Comparison of ENCODE assay signal across 8 mouse cellular contexts in the genomic region with DNA sequence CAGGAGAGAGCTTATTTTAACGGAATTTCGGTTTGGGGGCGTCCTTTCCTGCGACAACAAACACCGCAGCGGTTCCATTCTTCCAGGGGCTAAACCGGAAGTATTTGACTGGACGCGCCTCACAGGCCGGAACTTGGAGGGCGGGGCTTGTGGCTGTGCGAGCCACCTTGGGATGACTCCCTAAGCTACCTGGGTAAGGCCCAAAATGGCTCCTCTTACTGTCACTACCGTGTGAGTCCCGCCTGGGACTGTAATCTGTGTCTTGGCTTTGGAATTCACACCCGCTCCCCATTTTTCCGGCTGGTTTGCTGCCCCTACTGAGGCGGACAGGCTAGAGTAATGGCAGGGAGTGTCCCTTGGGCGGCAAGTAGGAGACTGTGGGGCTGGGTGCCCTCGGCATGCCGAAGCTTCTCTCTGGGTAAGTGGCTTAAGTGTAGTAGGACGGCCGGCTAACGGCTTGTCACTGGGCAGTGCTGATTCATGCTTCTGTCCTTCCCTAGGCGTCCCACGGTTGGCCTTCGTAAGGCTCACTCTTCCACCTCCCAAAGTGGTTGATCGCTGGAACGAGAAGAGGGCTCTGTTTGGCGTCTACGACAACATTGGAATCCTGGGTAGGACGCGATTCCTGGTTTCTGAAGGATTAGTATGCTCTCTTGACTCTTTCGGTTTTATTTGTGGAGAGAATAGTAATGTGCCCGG. TPM values are rescaled to one million over a fixed set of nuclear protein-coding genes. Genes with fewer than 3 reads are reported as not detected.
A peak's percentile ranks its signal among the peaks of the same experiment; 100 is the strongest.
DNase-seq lines count a peak whose midpoint lies in the region; ATAC-seq and TF ChIP-seq lines count a peak whose summit lies in the region.

No protein-coding gene starts in this region.

- no peak for TF ChIP-seq EP300 in lung, postnatal 0 days (IDR thresholded peaks at IDR 0.05)

- peak overlapping the region; percentile 74 for H3K4me2 ChIP-seq in lung, postnatal 0 days (replicated peaks; ENCODE audit: low read depth, low read length)

- peak overlapping the region; percentile 73 for H3K4me3 ChIP-seq in hindbrain, embryonic 10.5 days
- peak overlapping the region; percentile 84 for H3K4me3 ChIP-seq in lung, postnatal 0 days (ENCODE audit: low read depth, low read length)

- H3K9me3 ChIP-seq in hindbrain, embryonic 10.5 days, result no peaks in the 10 kb centered on the region
- no peaks in the 10 kb centered on the region for H3K9me3 ChIP-seq in lung, postnatal 0 days (ENCODE audit: low read length)

- H3K9ac ChIP-seq in lung, postnatal 0 days (replicated peaks; ENCODE audit: low read depth), result peak overlapping the region; percentile 64

- H3K27ac ChIP-seq in hindbrain, embryonic 10.5 days, result peak overlapping the region; percentile 99
- H3K27ac ChIP-seq in lung, postnatal 0 days (ENCODE audit: low read length), result peak overlapping the region; percentile 98

- H3K36me3 ChIP-seq in hindbrain, embryonic 10.5 days, result peaks cover 53% of the 10 kb centered on the region
- H3K36me3 ChIP-seq in lung, postnatal 0 days (ENCODE audit: insufficient read depth, low read length), result no peaks in the 10 kb centered on the region

- TF ChIP-seq CTCF in lung, postnatal 0 days (IDR thresholded peaks at IDR 0.05), result no peak

- H3K27me3 ChIP-seq in hindbrain, embryonic 10.5 days (ENCODE audit: insufficient read depth, poor library complexity, severe bottlenecking), result no peaks in the 10 kb centered on the region
- no peaks in the 10 kb centered on the region for H3K27me3 ChIP-seq in lung, postnatal 0 days (replicated peaks; ENCODE audit: insufficient read depth, low read length)

- peak; percentile 90 for ATAC-seq in frontal cortex, adult (ENCODE audit: low TSS enrichment)
- peak; percentile 95 for ATAC-seq in lung, postnatal 0 days

- peak; percentile 86 for DNase-seq in MEL-GATA-1-ER (ENCODE audit: extremely low read depth, low read depth)
- DNase-seq in cerebellum, adult 8-10 months, result peak; percentile 89
- DNase-seq in hindbrain, embryonic 10.5 days (ENCODE audit: low spot score), result peak; percentile 94
- peak; percentile 93 for DNase-seq in layer of hippocampus, adult 9-11 months
- peak; percentile 97 for DNase-seq in lung, postnatal 0 days (ENCODE audit: low spot score)
- peak; percentile 84 for DNase-seq in ovary, postnatal 14 days (ENCODE audit: low spot score)
- peak; percentile 91 for DNase-seq in thymus, postnatal 14 days

- WGBS in hindbrain, embryonic 10.5 days, result under 1% methylated on average over 34 of the region's 34 CpGs
- under 1% methylated on average over 34 of the region's 34 CpGs for WGBS in lung, postnatal 0 days

- peaks cover 33% of the 10 kb centered on the region for H3K4me1 ChIP-seq in hindbrain, embryonic 10.5 days (replicated peaks)
- H3K4me1 ChIP-seq in lung, postnatal 0 days (ENCODE audit: insufficient read depth, low read depth, low read length), result peaks cover 6% of the 10 kb centered on the region; the same call in 1 of the 2 replicates

RNA-seq across cellular contexts. Expression of gene Mrpl51, which starts 0.6 kb away (rescaled TPM):
- polyA plus RNA-seq in hindbrain, embryonic 10.5 days (2016; fragmentation: Nextera tagmentation; extraction: Ambion mirVana), result 206 and 213 TPM in 2 replicates
- polyA plus RNA-seq in lung, postnatal 0 days (2015; fragmentation: Nextera tagmentation; extraction: Ambion mirVana), result 151 and 154 TPM in 2 replicates

RNA-seq across cellular contexts. Expression of gene Ncapd2, which starts 0.7 kb away (rescaled TPM):
- polyA plus RNA-seq in hindbrain, embryonic 10.5 days (2016; fragmentation: Nextera tagmentation; extraction: Ambion mirVana), result 199 and 233 TPM in 2 replicates
- 5.9 and 7.9 TPM in 2 replicates for polyA plus RNA-seq in lung, postnatal 0 days (2015; fragmentation: Nextera tagmentation; extraction: Ambion mirVana)

RNA-seq across cellular contexts. Expression of gene Vamp1, which starts 23.2 kb away (rescaled TPM):
- polyA plus RNA-seq in hindbrain, embryonic 10.5 days (2016; fragmentation: Nextera tagmentation; extraction: Ambion mirVana), result 3.3 and 3.9 TPM in 2 replicates
- 3.0 and 3.5 TPM in 2 replicates for polyA plus RNA-seq in lung, postnatal 0 days (2015; fragmentation: Nextera tagmentation; extraction: Ambion mirVana)

RNA-seq across cellular contexts. Expression of gene Gapdh, which starts 25.9 kb away (rescaled TPM):
- 2,613 and 2,865 TPM in 2 replicates for polyA plus RNA-seq in hindbrain, embryonic 10.5 days (2016; fragmentation: Nextera tagmentation; extraction: Ambion mirVana)
- polyA plus RNA-seq in lung, postnatal 0 days (2015; fragmentation: Nextera tagmentation; extraction: Ambion mirVana), result 381 and 429 TPM in 2 replicates

RNA-seq across cellular contexts. Expression of gene Tapbpl, which starts 39.5 kb away (rescaled TPM):
- polyA plus RNA-seq in hindbrain, embryonic 10.5 days (2016; fragmentation: Nextera tagmentation; extraction: Ambion mirVana), result 1.9 TPM in 2 replicates
- polyA plus RNA-seq in lung, postnatal 0 days (2015; fragmentation: Nextera tagmentation; extraction: Ambion mirVana), result 14.2 and 16.9 TPM in 2 replicates

Comparison
In these comparisons a context has a peak if more than half of its experiments do, and no peak if none do; other contexts are left out.
1. Peak in every context shown above with its lines: DNase-seq, ATAC-seq, H3K4me3 ChIP-seq and H3K27ac ChIP-seq.
2. RNA of gene Ncapd2, which starts 0.7 kb away (polyA plus RNA-seq): 199 to 233 TPM in hindbrain, embryonic 10.5 days; 5.9 to 7.9 TPM in lung, postnatal 0 days; every median in the first group is over 10 times any median in the second.